Comparison of ENCODE assay signal across 9 mouse cellular contexts in the genomic region with DNA sequence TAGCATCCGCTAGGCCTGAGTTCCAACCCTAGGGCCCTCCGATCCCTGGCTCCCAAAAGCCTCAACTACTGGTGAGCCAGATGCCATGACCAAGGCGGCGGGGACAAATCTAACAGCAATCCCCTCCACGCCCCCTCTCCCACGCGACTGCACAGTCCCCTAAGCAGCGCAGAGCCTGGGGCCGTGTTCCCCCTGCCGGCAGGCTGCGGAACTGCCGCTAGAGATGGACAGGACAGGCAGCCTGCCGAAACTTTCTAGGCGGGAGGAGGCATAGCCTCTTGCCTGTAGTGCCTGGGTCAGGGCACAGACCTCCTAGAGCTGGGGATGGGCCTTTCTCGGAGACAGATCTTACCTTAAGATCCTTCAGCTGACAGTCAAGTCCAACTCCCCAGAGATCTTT. TPM values are rescaled to one million over a fixed set of nuclear protein-coding genes. Genes with fewer than 3 reads are reported as not detected.
DNase-seq lines count a peak whose midpoint lies in the region; ATAC-seq lines count a peak whose summit lies in the region.
"Had no signal": no experiment of that assay in that cellular context is flagged by ENCODE, and none has a peak within 500 bp of the region (broad histone marks: within the 10 kb centered on the region; RNA-seq: fewer than 3 reads in every experiment).

No protein-coding gene starts in this region.

- no peaks in the 10 kb centered on the region for H3K4me1 ChIP-seq in midbrain, embryonic 11.5 days (ENCODE audit: control insufficient read depth, insufficient read depth, low read length)
- H3K4me1 ChIP-seq in midbrain, embryonic 15.5 days: no peaks in the 10 kb centered on the region
- no peaks in the 10 kb centered on the region for H3K4me1 ChIP-seq in hindbrain, embryonic 15.5 days (replicated peaks)
- H3K4me1 ChIP-seq in lung, embryonic 16.5 days (replicated peaks; ENCODE audit: control insufficient read depth, insufficient read depth, low read length): no peaks in the 10 kb centered on the region
- H3K4me1 ChIP-seq: stomach, embryonic 15.5 days had no signal

- no peak overlapping the region for H3K4me2 ChIP-seq in midbrain, embryonic 11.5 days
- no peak overlapping the region for H3K4me2 ChIP-seq in midbrain, embryonic 15.5 days
- no peak overlapping the region for H3K4me2 ChIP-seq in hindbrain, embryonic 15.5 days
- no peak overlapping the region for H3K4me2 ChIP-seq in lung, embryonic 16.5 days (ENCODE audit: low read depth, low read length)
- H3K4me2 ChIP-seq: stomach, embryonic 15.5 days had no signal

- no peaks in the 10 kb centered on the region for H3K9me3 ChIP-seq in midbrain, embryonic 11.5 days (ENCODE audit: control insufficient read depth, low read length)
- no peaks in the 10 kb centered on the region for H3K9me3 ChIP-seq in midbrain, embryonic 15.5 days
- H3K9me3 ChIP-seq in hindbrain, embryonic 15.5 days: no peaks in the 10 kb centered on the region
- H3K9me3 ChIP-seq in lung, embryonic 16.5 days (ENCODE audit: control insufficient read depth, low read length): no peaks in the 10 kb centered on the region
- H3K9me3 ChIP-seq: stomach, embryonic 15.5 days had no signal

- H3K27ac ChIP-seq in midbrain, embryonic 11.5 days (ENCODE audit: low read depth, low read length): no peak overlapping the region
- no peak overlapping the region for H3K27ac ChIP-seq in midbrain, embryonic 15.5 days
- H3K27ac ChIP-seq in hindbrain, embryonic 15.5 days (replicated peaks): no peak overlapping the region
- no peak overlapping the region for H3K27ac ChIP-seq in lung, embryonic 16.5 days (ENCODE audit: low read length)
- H3K27ac ChIP-seq: stomach, embryonic 15.5 days had no signal

- 13% methylated on average over 15 of the region's 15 CpGs for WGBS in midbrain, embryonic 11.5 days
- WGBS in midbrain, embryonic 15.5 days: 12% methylated on average over 15 of the region's 15 CpGs
- 15% methylated on average over 15 of the region's 15 CpGs for WGBS in hindbrain, embryonic 15.5 days
- WGBS in lung, embryonic 16.5 days: 14% methylated on average over 15 of the region's 15 CpGs

- no peak overlapping the region for H3K4me3 ChIP-seq in midbrain, embryonic 11.5 days (ENCODE audit: low read depth, low read length)
- no peak overlapping the region for H3K4me3 ChIP-seq in midbrain, embryonic 15.5 days
- no peak overlapping the region for H3K4me3 ChIP-seq in hindbrain, embryonic 15.5 days
- no peak overlapping the region for H3K4me3 ChIP-seq in lung, embryonic 16.5 days (ENCODE audit: low read length)
- H3K4me3 ChIP-seq: stomach, embryonic 15.5 days had no signal

- H3K27me3 ChIP-seq in midbrain, embryonic 11.5 days (ENCODE audit: control insufficient read depth, insufficient read depth, low read length): no peaks in the 10 kb centered on the region; the same call in 1 of the 2 replicates
- no peaks in the 10 kb centered on the region for H3K27me3 ChIP-seq in midbrain, embryonic 15.5 days (replicated peaks)
- H3K27me3 ChIP-seq in hindbrain, embryonic 15.5 days: peaks cover 2% of the 10 kb centered on the region; the same call in 1 of the 2 replicates
- no peaks in the 10 kb centered on the region for H3K27me3 ChIP-seq in lung, embryonic 16.5 days (ENCODE audit: control insufficient read depth, insufficient read depth, low read depth, low read length)
- H3K27me3 ChIP-seq: stomach, embryonic 15.5 days had no signal

- peak; percentile 39 to 71 for DNase-seq in adrenal gland, adult (ENCODE audit: inconsistent age in 2 of 2, low spot score in 1 of 2)
- no peak for DNase-seq in adrenal gland, adult 8-10 months
- peak; percentile 99 for DNase-seq in midbrain, embryonic 11.5 days (ENCODE audit: low spot score, missing footprints)
- DNase-seq in right cerebral cortex, postnatal 4 days: peak; percentile 66

- H3K36me3 ChIP-seq in midbrain, embryonic 11.5 days (ENCODE audit: control insufficient read depth, insufficient read depth, low read length): no peaks in the 10 kb centered on the region
- no peaks in the 10 kb centered on the region for H3K36me3 ChIP-seq in midbrain, embryonic 15.5 days (replicated peaks)
- H3K36me3 ChIP-seq in hindbrain, embryonic 15.5 days: no peaks in the 10 kb centered on the region
- H3K36me3 ChIP-seq in lung, embryonic 16.5 days (ENCODE audit: control insufficient read depth, insufficient read depth, low read length): no peaks in the 10 kb centered on the region
- H3K36me3 ChIP-seq: stomach, embryonic 15.5 days had no signal

- H3K9ac ChIP-seq in midbrain, embryonic 11.5 days (ENCODE audit: low read length): no peak overlapping the region
- no peak overlapping the region for H3K9ac ChIP-seq in midbrain, embryonic 15.5 days
- H3K9ac ChIP-seq in hindbrain, embryonic 15.5 days: no peak overlapping the region
- H3K9ac ChIP-seq in lung, embryonic 16.5 days (ENCODE audit: low read length): no peak overlapping the region
- H3K9ac ChIP-seq: stomach, embryonic 15.5 days had no signal

- 0 out of 2 replicates have a peak, but pooled peaks have one; percentile 61 for ATAC-seq in midbrain, embryonic 11.5 days (ENCODE audit: low FRiP score)
- no peak for ATAC-seq in midbrain, embryonic 15.5 days (replicated peaks)
- peak; percentile 82 for ATAC-seq in common myeloid progenitor, adult 5-6 weeks (replicated peaks; ENCODE audit: low read depth, poor library complexity, severe bottlenecking)
- ATAC-seq in hindbrain, embryonic 15.5 days (ENCODE audit: low FRiP score, low read depth): peak; percentile 40; the same call in 1 of the 2 replicates
- 0 out of 2 replicates have a peak, but pooled peaks have one; percentile 50 for ATAC-seq in lung, embryonic 16.5 days (ENCODE audit: low read depth)

RNA-seq across cellular contexts. Expression of gene Myl2, which starts 9.7 kb away (rescaled TPM):
- not detected for total RNA-seq in adrenal gland, adult 8-10 months (2022)
- polyA plus RNA-seq in midbrain, embryonic 11.5 days (2014; fragmentation: Nextera tagmentation; extraction: Ambion mirVana): 0.29 TPM in 1 of 2 replicates, not detected in the other
- 0.71 and 6.6 TPM in 2 replicates for polyA plus RNA-seq in midbrain, embryonic 15.5 days (2015; fragmentation: Nextera tagmentation; extraction: Ambion mirVana)
- not detected in 2 replicates for total RNA-seq in common myeloid progenitor, adult 5-6 weeks (2017)
- 2.1 and 2.6 TPM in 2 replicates for polyA plus RNA-seq in hindbrain, embryonic 15.5 days (2015; fragmentation: Nextera tagmentation; extraction: Ambion mirVana)
- polyA plus RNA-seq in lung, embryonic 16.5 days (2015; fragmentation: Nextera tagmentation; extraction: Ambion mirVana): 12.4 and 12.7 TPM in 2 replicates

RNA-seq across cellular contexts. Expression of gene Cux2, which starts 41.2 kb away (rescaled TPM):
- 10 to 100 TPM; 25.7 to 41.7 (median 33.2) TPM for total RNA-seq in adrenal gland, adult 8-10 months (2022)
- 11.1 and 12.6 TPM in 2 replicates for polyA plus RNA-seq in midbrain, embryonic 11.5 days (2014; fragmentation: Nextera tagmentation; extraction: Ambion mirVana)
- polyA plus RNA-seq in midbrain, embryonic 15.5 days (2015; fragmentation: Nextera tagmentation; extraction: Ambion mirVana): 24.7 and 27.3 TPM in 2 replicates
- total RNA-seq in common myeloid progenitor, adult 5-6 weeks (2017): not detected in 2 replicates
- polyA plus RNA-seq in hindbrain, embryonic 15.5 days (2015; fragmentation: Nextera tagmentation; extraction: Ambion mirVana): 20.7 and 23.3 TPM in 2 replicates
- 1.5 and 2.3 TPM in 2 replicates for polyA plus RNA-seq in lung, embryonic 16.5 days (2015; fragmentation: Nextera tagmentation; extraction: Ambion mirVana)

RNA-seq across cellular contexts. Expression of gene Ccdc63, which starts 49.6 kb away (rescaled TPM):
- total RNA-seq in adrenal gland, adult 8-10 months (2022): under 1 TPM in 1 of 4 experiments, not detected in 3; 0.22 TPM
- 0.03 TPM in 1 of 2 replicates, not detected in the other for polyA plus RNA-seq in midbrain, embryonic 11.5 days (2014; fragmentation: Nextera tagmentation; extraction: Ambion mirVana)
- polyA plus RNA-seq in midbrain, embryonic 15.5 days (2015; fragmentation: Nextera tagmentation; extraction: Ambion mirVana): 0.29 TPM in 1 of 2 replicates, not detected in the other
- 0.14 and 1.4 TPM in 2 replicates for total RNA-seq in common myeloid progenitor, adult 5-6 weeks (2017)
- polyA plus RNA-seq in hindbrain, embryonic 15.5 days (2015; fragmentation: Nextera tagmentation; extraction: Ambion mirVana): not detected in 2 replicates
- 0.04 TPM in 1 of 2 replicates, not detected in the other for polyA plus RNA-seq in lung, embryonic 16.5 days (2015; fragmentation: Nextera tagmentation; extraction: Ambion mirVana)
- polyA plus RNA-seq: stomach, embryonic 15.5 days had no signal
